Mouse (Mus musculus): Measurements from ENCODE around the gene Dcpp3. TPM values are rescaled to one million over a fixed set of nuclear protein-coding genes. Genes with fewer than 3 reads are reported as not detected.

Dcpp3 gene
- polyA plus RNA-seq, 1 experiment from 2014 or later, result 3.2 TPM

Other genes starting within 250 kb of the Dcpp3 start
- gene Hcfc1r1, start 243.9 kb upstream of the Dcpp3 start, polyA plus RNA-seq (2015; fragmentation: Nextera tagmentation; extraction: Ambion mirVana), result 62.0 and 70.7 TPM in 2 replicates
- gene Thoc6, start 243.6 kb upstream of the Dcpp3 start, polyA plus RNA-seq (2015; fragmentation: Nextera tagmentation; extraction: Ambion mirVana), result 47.3 and 50.7 TPM in 2 replicates
- gene Tnfrsf12a, start 240.0 kb upstream of the Dcpp3 start, polyA plus RNA-seq (2015; fragmentation: Nextera tagmentation; extraction: Ambion mirVana), result 6.0 and 9.4 TPM in 2 replicates
- 0.39 and 0.45 TPM in 2 replicates for gene Cldn6, start 238.2 kb upstream of the Dcpp3 start, polyA plus RNA-seq (2015; fragmentation: Nextera tagmentation; extraction: Ambion mirVana)
- 0.57 and 1.3 TPM in 2 replicates for gene Cldn9, start 233.4 kb upstream of the Dcpp3 start, polyA plus RNA-seq (2015; fragmentation: Nextera tagmentation; extraction: Ambion mirVana)
- gene 1520401A03Rik, start 194.7 kb upstream of the Dcpp3 start, polyA plus RNA-seq (2015; fragmentation: Nextera tagmentation; extraction: Ambion mirVana), result 0.26 and 0.77 TPM in 2 replicates
- gene Pkmyt1, start 191.1 kb upstream of the Dcpp3 start, polyA plus RNA-seq (2015; fragmentation: Nextera tagmentation; extraction: Ambion mirVana), result 35.9 and 40.1 TPM in 2 replicates
- gene Paqr4, start 176.6 kb upstream of the Dcpp3 start, polyA plus RNA-seq (2015; fragmentation: Nextera tagmentation; extraction: Ambion mirVana), result 6.1 and 7.6 TPM in 2 replicates
- gene Kremen2, start 171.6 kb upstream of the Dcpp3 start, polyA plus RNA-seq (2015; fragmentation: Nextera tagmentation; extraction: Ambion mirVana), result 7.2 and 7.3 TPM in 2 replicates
- 37.7 and 41.0 TPM in 2 replicates for gene Flywch1, start 145.9 kb upstream of the Dcpp3 start, polyA plus RNA-seq (2015; fragmentation: Nextera tagmentation; extraction: Ambion mirVana)
- gene Flywch2, start 131.4 kb upstream of the Dcpp3 start, polyA plus RNA-seq (2015; fragmentation: Nextera tagmentation; extraction: Ambion mirVana), result 13.4 and 14.6 TPM in 2 replicates
- 318 and 508 TPM in 2 replicates for gene Srrm2, start 126.9 kb upstream of the Dcpp3 start, polyA plus RNA-seq (2015; fragmentation: Nextera tagmentation; extraction: Ambion mirVana)
- 1,085 and 1,139 TPM in 2 replicates for gene Elob, start 88.3 kb upstream of the Dcpp3 start, polyA plus RNA-seq (2015; fragmentation: Nextera tagmentation; extraction: Ambion mirVana)
- gene Prss33, start 81.4 kb upstream of the Dcpp3 start, polyA plus RNA-seq (2015; fragmentation: Nextera tagmentation; extraction: Ambion mirVana), result 0.40 and 0.48 TPM in 2 replicates
- 0.12 and 0.14 TPM in 2 replicates for gene Prss32, start 73.6 kb upstream of the Dcpp3 start, polyA plus RNA-seq (2015; fragmentation: Nextera tagmentation; extraction: Ambion mirVana)
- 0.28 and 0.42 TPM in 2 replicates for gene Prss41, start 73.3 kb upstream of the Dcpp3 start, polyA plus RNA-seq (2015; fragmentation: Nextera tagmentation; extraction: Ambion mirVana)
- not detected in 2 replicates for gene Prss21, start 49.4 kb upstream of the Dcpp3 start, polyA plus RNA-seq (2015; fragmentation: Nextera tagmentation; extraction: Ambion mirVana)
- gene Dcpp1, start 36.6 kb upstream of the Dcpp3 start, polyA plus RNA-seq (2015; fragmentation: Nextera tagmentation; extraction: Ambion mirVana), result 3.0 TPM in 2 replicates
- 0.65 and 1.1 TPM in 2 replicates for gene Dcpp2, start 36.6 kb upstream of the Dcpp3 start, polyA plus RNA-seq (2015; fragmentation: Nextera tagmentation; extraction: Ambion mirVana)
- gene Sbp, start 24.2 kb downstream of the Dcpp3 start, polyA plus RNA-seq (2015; fragmentation: Nextera tagmentation; extraction: Ambion mirVana), result 1.6 and 1.8 TPM in 2 replicates
- 2.8 and 3.9 TPM in 2 replicates for gene Sbpl, start 37.8 kb downstream of the Dcpp3 start, polyA plus RNA-seq (2015; fragmentation: Nextera tagmentation; extraction: Ambion mirVana)
- 0.65 and 0.77 TPM in 2 replicates for gene Prss30, start 63.1 kb downstream of the Dcpp3 start, polyA plus RNA-seq (2015; fragmentation: Nextera tagmentation; extraction: Ambion mirVana)
- gene Prss22, start 80.6 kb downstream of the Dcpp3 start, polyA plus RNA-seq (2015; fragmentation: Nextera tagmentation; extraction: Ambion mirVana), result 0.22 and 0.70 TPM in 2 replicates
- gene Prss27, start 120.7 kb downstream of the Dcpp3 start, polyA plus RNA-seq (2015; fragmentation: Nextera tagmentation; extraction: Ambion mirVana), result 0.93 and 2.4 TPM in 2 replicates
- gene Kctd5, start 156.0 kb downstream of the Dcpp3 start, polyA plus RNA-seq (2015; fragmentation: Nextera tagmentation; extraction: Ambion mirVana), result 36.1 and 36.3 TPM in 2 replicates
- gene Pdpk1, start 233.5 kb downstream of the Dcpp3 start, polyA plus RNA-seq (2015; fragmentation: Nextera tagmentation; extraction: Ambion mirVana), result 48.3 and 62.0 TPM in 2 replicates
- 27.3 and 29.8 TPM in 2 replicates for gene Amdhd2, start 246.3 kb downstream of the Dcpp3 start, polyA plus RNA-seq (2015; fragmentation: Nextera tagmentation; extraction: Ambion mirVana)

All from thymus, postnatal 0 days (tissue).